Comparison of ENCODE assay signal across 9 mouse cellular contexts in the genomic region with DNA sequence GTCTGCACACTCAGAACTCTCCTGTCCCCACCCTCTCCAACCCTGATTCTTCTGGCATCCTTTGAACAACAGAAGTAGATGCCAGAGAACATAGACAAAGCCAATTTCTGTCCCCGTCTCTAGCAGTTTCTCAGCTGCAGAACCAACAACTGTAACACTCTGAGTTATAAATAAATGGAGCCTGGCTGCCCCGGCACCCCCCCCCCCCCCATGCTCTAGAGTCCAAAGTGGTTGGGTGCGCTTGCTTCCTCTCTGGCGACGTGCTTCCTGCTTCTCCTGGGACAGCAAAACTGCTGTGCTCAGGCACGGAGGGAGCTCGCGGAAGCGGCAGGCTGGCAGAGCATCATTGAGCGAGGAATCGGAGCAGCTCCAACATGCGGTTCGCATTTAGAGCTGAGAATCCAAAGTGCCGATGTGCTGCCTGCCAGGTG. TPM values are rescaled to one million over a fixed set of nuclear protein-coding genes. Genes with fewer than 3 reads are reported as not detected.
A peak's percentile ranks its signal among the peaks of the same experiment; 100 is the strongest.
DNase-seq lines count a peak whose midpoint lies in the region; TF ChIP-seq lines count a peak whose summit lies in the region.
"Had no signal": no experiment of that assay in that cellular context is flagged by ENCODE, and none has a peak within 500 bp of the region (broad histone marks: within the 10 kb centered on the region; RNA-seq: fewer than 3 reads in every experiment).

No protein-coding gene starts in this region.

- peak; percentile 39 for DNase-seq in layer of hippocampus, adult 11-12 months (ENCODE audit: low spot score)
- DNase-seq in layer of hippocampus, adult 8-10 months (ENCODE audit: low spot score in 2 of 2), result no peak
- peak; percentile 63 for DNase-seq in gastrocnemius, postnatal 25 days
- DNase-seq in kidney, adult 2 months, result peak; percentile 76
- DNase-seq in lung, adult 2 months, result no peak
- peak; percentile 30 to 44 for DNase-seq in right cerebral cortex, postnatal 36 days (ENCODE audit: low spot score in 2 of 2)
- DNase-seq in yolk sac, embryonic 10.5 days (ENCODE audit: low spot score), result no peak
- DNase-seq in urinary bladder, postnatal 10 days (ENCODE audit: low spot score), result no peak

- no peaks in the 10 kb centered on the region for H3K36me3 ChIP-seq in kidney, adult 2 months (ENCODE audit: control insufficient read depth, insufficient read depth, low read length)
- H3K36me3 ChIP-seq: G1E had no signal

- H3K4me1 ChIP-seq in kidney, adult 2 months (ENCODE audit: control insufficient read depth, insufficient read depth, low read length), result no peaks in the 10 kb centered on the region
- H3K4me1 ChIP-seq in lung, adult 2 months (ENCODE audit: control insufficient read depth, insufficient read depth, low read length), result peaks cover 10% of the 10 kb centered on the region; the same call in 1 of the 2 replicates

- no peak for TF ChIP-seq CTCF in kidney, adult 2 months (conservative IDR thresholded peaks at IDR 0.05; ENCODE audit: insufficient read depth, insufficient read length, low read depth, low read length)
- TF ChIP-seq CTCF in lung, adult 2 months (IDR thresholded peaks at IDR 0.05; ENCODE audit: insufficient read depth, low read length), result no peak

- H3K4me3 ChIP-seq in kidney, adult 2 months (ENCODE audit: insufficient read depth, low read depth, low read length), result no peak overlapping the region
- H3K4me3 ChIP-seq in lung, adult 2 months (replicated peaks; ENCODE audit: extremely low read depth, low read depth, low read length), result peak overlapping the region; percentile 35

- 0 out of 2 replicates have a peak, but pooled peaks cover 1% of the 10 kb centered on the region for H3K27me3 ChIP-seq in kidney, adult 2 months (replicated peaks; ENCODE audit: control insufficient read depth, insufficient read depth, low read length)

- 6% methylated on average over 14 of the region's 14 CpGs for WGBS in kidney, adult 2 months
- 3% methylated on average over 14 of the region's 14 CpGs for WGBS in lung, adult 2 months

- H3K27ac ChIP-seq in kidney, adult 2 months (ENCODE audit: insufficient read depth, low read depth, low read length), result peak overlapping the region; percentile 36; the same call in 1 of the 2 replicates

- no peak for TF ChIP-seq POLR2A in kidney, adult 2 months (IDR thresholded peaks at IDR 0.05; ENCODE audit: low read depth, low read length)
- peak; percentile 77; the same call in 1 of the 2 replicates for TF ChIP-seq POLR2A in lung, adult 2 months (IDR thresholded peaks at IDR 0.05; ENCODE audit: borderline replicate concordance, extremely low read depth, low read depth, low read length)

RNA-seq across cellular contexts. Expression of gene Itga9, which starts 4.6 kb away (rescaled TPM):
- total RNA-seq in layer of hippocampus, adult 8-10 months (2022), result 1 to 10 TPM; 4.7 to 5.8 (median 5.1) TPM
- 1 to 10 TPM; 6.9 to 8.3 TPM for total RNA-seq in gastrocnemius, postnatal 25 days (2021)
- polyA plus RNA-seq in kidney, adult 2 months (2012; rRNA removed), result 15.0 and 17.0 TPM in 2 replicates
- polyA plus RNA-seq in lung, adult 2 months (2012; rRNA removed), result 54.0 and 66.2 TPM in 2 replicates
- polyA plus RNA-seq: G1E had no signal

Comparison
In these comparisons a context has a peak if more than half of its experiments do, and no peak if none do; other contexts are left out.
1. DNase-seq: peak in layer of hippocampus, adult 11-12 months (single experiment), gastrocnemius, postnatal 25 days (single experiment), kidney, adult 2 months (single experiment) and right cerebral cortex, postnatal 36 days (2 of 2); none in layer of hippocampus, adult 8-10 months (0 of 2), lung, adult 2 months (single experiment), yolk sac, embryonic 10.5 days (single experiment) and urinary bladder, postnatal 10 days (single experiment).